Mouse (Mus musculus) C2C12 (cell line): ENCODE measurements around the gene Sp4. TPM values are rescaled to one million over a fixed set of nuclear protein-coding genes. Genes with fewer than 3 reads are reported as not detected.

Experiments
- H3K27me3 ChIP-seq: one replicate; pipeline ENCODE4 v1.6.1; 2011; ENCODE audit not compliant: control insufficient read depth, insufficient read depth, insufficient read length
- H3K36me3 ChIP-seq: one replicate; pipeline ENCODE4 v1.6.1; 2011; ENCODE audit not compliant: control insufficient read depth, insufficient read depth
- H3K4me3 ChIP-seq: one replicate; pipeline ENCODE4 v1.5.1; 2011; ENCODE audit warnings: mild to moderate bottlenecking, control low read depth; ENCODE audit not compliant: poor library complexity, insufficient read depth, severe bottlenecking
- H3K79me2 ChIP-seq: one replicate; pipeline ENCODE4 v1.6.1; 2011; ENCODE audit not compliant: control insufficient read depth, insufficient read depth
- H3K79me3 ChIP-seq: one replicate; pipeline ENCODE4 v1.6.1; 2011; ENCODE audit warnings: low read depth, control low read depth
- H3ac ChIP-seq: one replicate; pipeline ENCODE3; 2011; ENCODE audit warnings: low read depth; ENCODE audit not compliant: control insufficient read depth, insufficient read length
- CEBPB ChIP-seq: IDR thresholded peaks from one replicate; pipeline ENCODE4 v1.6.1; 2011; ENCODE audit warnings: low read depth, mild to moderate bottlenecking, control low read depth, moderate library complexity
- CTCF ChIP-seq: IDR thresholded peaks from one replicate; pipeline ENCODE4 v1.5.1; 2011; ENCODE audit not compliant: control insufficient read depth, insufficient read depth, insufficient read length
- FOSL1 ChIP-seq: IDR thresholded peaks from one replicate; pipeline ENCODE4 v1.8.0; 2011; ENCODE audit warnings: mild to moderate bottlenecking, low read length; ENCODE audit not compliant: poor library complexity, insufficient read depth, severe bottlenecking
- MAX ChIP-seq: IDR thresholded peaks from one replicate; pipeline ENCODE4 v1.6.1; 2011; ENCODE audit warnings: mild to moderate bottlenecking, control low read depth
- MYOD1 ChIP-seq: IDR thresholded peaks from one replicate; pipeline ENCODE4 v1.6.1; 2011; ENCODE audit warnings: low read depth; ENCODE audit not compliant: control insufficient read depth, insufficient read length
- MYOG ChIP-seq: IDR thresholded peaks from one replicate; pipeline ENCODE4 v1.6.1; 2011; ENCODE audit not compliant: control insufficient read depth, insufficient read length; ENCODE audit errors: extremely low read depth
- USF1 ChIP-seq: IDR thresholded peaks from one replicate; pipeline ENCODE4 v1.6.1; 2011; ENCODE audit warnings: low read depth, mild to moderate bottlenecking, control low read depth, moderate library complexity
- polyA plus RNA-seq: library from polyadenylated mRNA; unstranded; fragments of >200 nt; fragmentation: generic; extraction: Trizol; gene quantifications from one replicate; pipeline ENCODE4 v1.2.1, GENCODE M21; 2012; ENCODE audit warnings: missing spikeins

Gene Sp4
- polyA plus RNA-seq, 1 experiment, result 0.66 TPM

GRCm38 (mm10) chr12:118301866-118302835 is 911 bp upstream of the Sp4 start:
- Histone ChIP-seq H3K4me3 (peak overlapping the region; percentile 89), H3ac (peak overlapping the region; percentile 97), H3K79me2 (no peaks in the 10 kb centered on the region), H3K27me3 (no peaks in the 10 kb centered on the region), H3K79me3 (no peaks in the 10 kb centered on the region), H3K36me3 (no peaks in the 10 kb centered on the region)
- TF ChIP-seq MYOG (no peak), MAX (peak; percentile 51)

GRCm38 (mm10) chr12:118300754-118301071 is 527 bp downstream of the Sp4 start:
- no peaks in the 10 kb centered on the region for H3K27me3 ChIP-seq

GRCm38 (mm10) chr12:118299956-118300355 is 1.3 kb downstream of the Sp4 start:
- H3K27me3 ChIP-seq, result no peaks in the 10 kb centered on the region
- no peak for TF ChIP-seq FOSL1
- TF ChIP-seq CTCF, result no peak
- H3ac ChIP-seq, result no peak overlapping the region
- no peak overlapping the region for H3K4me3 ChIP-seq
- no peaks in the 10 kb centered on the region for H3K36me3 ChIP-seq
- no peaks in the 10 kb centered on the region for H3K79me3 ChIP-seq
- no peaks in the 10 kb centered on the region for H3K79me2 ChIP-seq

More at GRCm38 (mm10) chr12:118300754-118301071, 527 bp downstream of the Sp4 start:
- H3K79me3 ChIP-seq, result no peaks in the 10 kb centered on the region
- TF ChIP-seq CEBPB (no peak), MYOD1 (no peak), MAX (no peak), MYOG (no peak), USF1 (no peak), FOSL1 (no peak), CTCF (no peak)
- no peaks in the 10 kb centered on the region for H3K36me3 ChIP-seq
- H3K4me3 ChIP-seq, result peak overlapping the region; percentile 36
- H3ac ChIP-seq, result peak overlapping the region; percentile 45
- no peaks in the 10 kb centered on the region for H3K79me2 ChIP-seq

GRCm38 (mm10) chr12:118299172-118299571 is 2.1 kb downstream of the Sp4 start:
- Histone ChIP-seq H3K27me3 (no peaks in the 10 kb centered on the region), H3K79me2 (no peaks in the 10 kb centered on the region), H3K36me3 (no peaks in the 10 kb centered on the region), H3K79me3 (no peaks in the 10 kb centered on the region), H3K4me3 (no peak overlapping the region), H3ac (no peak overlapping the region)
- no peak for TF ChIP-seq CTCF
- TF ChIP-seq MYOG, result no peak
- TF ChIP-seq MYOD1, result no peak
- TF ChIP-seq CEBPB, result no peak
- TF ChIP-seq MAX, result no peak
- no peak for TF ChIP-seq FOSL1
- no peak for TF ChIP-seq USF1

- TF ChIP-seq MAX, result no peak
- TF ChIP-seq MYOD1, result no peak
- TF ChIP-seq CEBPB, result no peak
- TF ChIP-seq USF1, result no peak
- TF ChIP-seq MYOG, result no peak
- no peak for TF ChIP-seq CTCF
- TF ChIP-seq FOSL1, result no peak
- H3K4me3 ChIP-seq, result no peak overlapping the region
- no peaks in the 10 kb centered on the region for H3K27me3 ChIP-seq
- H3K36me3 ChIP-seq, result no peaks in the 10 kb centered on the region
- H3K79me3 ChIP-seq, result no peaks in the 10 kb centered on the region
- no peaks in the 10 kb centered on the region for H3K79me2 ChIP-seq
- H3ac ChIP-seq, result no peak overlapping the region
Measured at GRCm38 (mm10) chr12:118298516-118298915, 2.7 kb downstream of the Sp4 start.

GRCm38 (mm10) chr12:118296236-118296635 is 5.0 kb downstream of the Sp4 start:
- Histone ChIP-seq H3K79me2 (no peaks in the 10 kb centered on the region), H3K36me3 (no peaks in the 10 kb centered on the region), H3K79me3 (no peaks in the 10 kb centered on the region), H3ac (no peak overlapping the region), H3K27me3 (no peaks in the 10 kb centered on the region), H3K4me3 (no peak overlapping the region)
- TF ChIP-seq CTCF (no peak), MYOD1 (no peak), MYOG (no peak), USF1 (no peak), FOSL1 (no peak), CEBPB (no peak), MAX (no peak)
